Mouse (Mus musculus): ENCODE measurements at regions not wholly inside any gene's neighbourhood (a gene's known extent, or its start where the extent isn't known, plus 50 kb on each side); places are given as distances from the start of the nearest gene placed in this dataset.

- TF ChIP-seq POLR2A (IDR thresholded peaks at IDR 0.05; ENCODE audit: low read depth, low read length) (no peak), CTCF (IDR thresholded peaks at IDR 0.05; ENCODE audit: extremely low read depth, insufficient read length, insufficient replicate concordance, low read depth, low read length) (no peak)
These were observed 68.8 kb upstream of the Tmprss2 start for GRCm38 (mm10) chr16:97679820-97680219.
